Mouse (Mus musculus) midbrain, postnatal 0 days (tissue): ENCODE measurements around the gene Osbpl2. TPM values are rescaled to one million over a fixed set of nuclear protein-coding genes. Genes with fewer than 3 reads are reported as not detected.

Source experiments
- ATAC-seq: fragments of 200-750 bp; cut with Nextera tagmentation; 2 replicates; pipeline ENCODE4 v1.8.0; 2017; ENCODE audit warnings: moderate number of reproducible peaks, mild to moderate bottlenecking, moderate TSS enrichment, moderate library complexity; ENCODE audit not compliant: low FRiP score
- DNase-seq: peaks from one replicate; pipeline ENCODE4 v3.0.0-alpha.2; 2015; ENCODE audit warnings: low spot score
- H3K27ac ChIP-seq: fragments of 300-500 bp; sonication (generic); 2 replicates; pipeline ENCODE4 v1.5.1; 2014; ENCODE audit warnings: low read depth, mild to moderate bottlenecking, low read length, mixed read lengths
- H3K27me3 ChIP-seq: fragments of 300-500 bp; sonication (generic); 2 replicates; pipeline ENCODE4 v1.6.1; 2014; ENCODE audit warnings: low read length, control low read depth, mixed read lengths; ENCODE audit not compliant: insufficient read depth
- H3K36me3 ChIP-seq: fragments of 300-500 bp; sonication (generic); 2 replicates; pipeline ENCODE4 v1.6.1; 2014; ENCODE audit warnings: low read length, control low read depth, mixed read lengths; ENCODE audit not compliant: insufficient read depth
- H3K4me1 ChIP-seq: fragments of 300-500 bp; sonication (generic); 2 replicates; pipeline ENCODE4 v1.6.1; 2014; ENCODE audit warnings: mild to moderate bottlenecking, control low read depth, antibody characterized with exemption, low read length, mixed read lengths; ENCODE audit not compliant: insufficient read depth
- H3K4me2 ChIP-seq: fragments of 300-500 bp; sonication (generic); 2 replicates; pipeline ENCODE4 v1.6.1; 2014; ENCODE audit warnings: low read depth, mild to moderate bottlenecking, low read length, mixed read lengths; ENCODE audit not compliant: poor library complexity, severe bottlenecking
- H3K4me3 ChIP-seq: fragments of 300-500 bp; sonication (generic); 2 replicates; pipeline ENCODE4 v1.5.1; 2014; ENCODE audit warnings: low read depth, mild to moderate bottlenecking, low read length, moderate library complexity
- H3K9ac ChIP-seq: fragments of 300-500 bp; sonication (generic); replicated peaks from 2 replicates; pipeline ENCODE4 v1.6.1; 2014; ENCODE audit warnings: mild to moderate bottlenecking, low read length, moderate library complexity, mixed read lengths; ENCODE audit not compliant: poor library complexity, severe bottlenecking
- H3K9me3 ChIP-seq: fragments of 300-500 bp; sonication (generic); 2 replicates; pipeline ENCODE4 v1.6.1; 2016; ENCODE audit warnings: low read length, control low read depth
- CTCF ChIP-seq: IDR thresholded peaks from 2 replicates; pipeline ENCODE4 v1.5.1; 2016; ENCODE audit warnings: antibody characterized with exemption, mild to moderate bottlenecking
- WGBS: fragments of 180-500 bp; shearing (Covaris S2); extraction: QIAGEN DNeasy Blood & Tissue Kit; methylation state at CpG from one replicate; pipeline ENCODE4 v1.1.7; 2014; 5-methylcytosine and 5-hydroxymethylcytosine counted together
- polyA plus RNA-seq: library from polyadenylated mRNA; unstranded; fragments of >200 nt; fragmentation: Nextera tagmentation; extraction: Ambion mirVana; gene quantifications from 2 replicates; pipeline ENCODE4 v1.2.1, GENCODE M21; 2015
- total RNA-seq: library from RNA; depleted of rRNA; stranded (reverse); fragments of >200 nt; gene quantifications from 2 replicates; pipeline ENCODE4 v1.2.3, GENCODE M21; 2014

Gene Osbpl2
- total and polyA plus RNA-seq, 2 experiments from 2014 or later: 52.6 to 64.9 TPM

DNA sequence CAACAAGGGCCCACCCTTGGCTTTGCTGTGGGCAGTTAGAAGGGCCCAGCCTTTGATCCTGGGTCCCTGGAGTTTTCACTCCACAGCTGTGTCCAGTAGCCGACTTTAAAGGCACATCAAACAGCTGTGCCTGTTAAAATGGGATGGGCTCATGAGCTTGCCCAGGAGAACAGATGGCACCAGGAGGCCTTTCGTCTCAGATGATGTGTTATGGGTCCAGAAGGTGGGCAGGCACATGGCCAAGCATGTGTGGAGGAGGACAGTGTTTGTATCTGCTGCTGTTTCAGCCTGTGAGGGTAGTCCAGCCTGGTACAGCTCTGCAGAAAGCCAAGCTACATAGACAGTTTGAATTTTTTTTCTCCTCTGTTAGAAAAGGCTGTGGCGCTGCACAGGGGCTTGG is 35.7 kb downstream of the Osbpl2 start:
- Histone ChIP-seq H3K4me2 (no peak overlapping the region), H3K4me3 (no peak overlapping the region), H3K4me1 (no peaks in the 10 kb centered on the region), H3K9ac (no peak overlapping the region), H3K9me3 (no peaks in the 10 kb centered on the region), H3K36me3 (peaks cover 74% of the 10 kb centered on the region), H3K27ac (no peak overlapping the region), H3K27me3 (no peaks in the 10 kb centered on the region)
- 74% methylated on average over 3 of the region's 3 CpGs for WGBS
- no peak for TF ChIP-seq CTCF
- ATAC-seq (no peak), DNase-seq (peak; percentile 60)

DNA sequence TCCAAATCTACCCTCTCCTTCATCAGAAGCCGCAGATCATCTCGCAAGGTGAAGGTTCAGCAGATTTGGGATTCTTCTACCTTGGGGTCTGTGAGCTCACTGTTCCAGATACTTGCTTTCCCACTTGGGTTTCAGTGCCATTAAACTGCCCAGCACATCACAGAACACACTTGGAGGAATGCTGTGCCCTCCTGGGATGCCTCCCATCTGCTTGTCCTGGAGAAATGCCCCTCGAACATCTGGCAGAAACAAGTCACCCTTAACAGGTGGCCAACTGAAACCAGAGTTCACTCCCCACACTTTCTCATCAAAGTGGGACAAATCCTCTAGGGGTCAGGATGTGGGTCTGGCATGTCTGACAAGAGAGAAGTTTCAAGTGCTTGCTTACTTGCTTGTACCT is 39.5 kb downstream of the Osbpl2 start:
- Histone ChIP-seq H3K27me3 (no peaks in the 10 kb centered on the region), H3K4me3 (no peak overlapping the region), H3K9ac (no peak overlapping the region), H3K36me3 (peaks cover 75% of the 10 kb centered on the region), H3K4me1 (no peaks in the 10 kb centered on the region), H3K27ac (no peak overlapping the region), H3K4me2 (no peak overlapping the region), H3K9me3 (no peaks in the 10 kb centered on the region)
- ATAC-seq (no peak), DNase-seq (no peak)
- TF ChIP-seq CTCF: no peak
- 89% methylated on average over 3 of the region's 3 CpGs for WGBS

DNA sequence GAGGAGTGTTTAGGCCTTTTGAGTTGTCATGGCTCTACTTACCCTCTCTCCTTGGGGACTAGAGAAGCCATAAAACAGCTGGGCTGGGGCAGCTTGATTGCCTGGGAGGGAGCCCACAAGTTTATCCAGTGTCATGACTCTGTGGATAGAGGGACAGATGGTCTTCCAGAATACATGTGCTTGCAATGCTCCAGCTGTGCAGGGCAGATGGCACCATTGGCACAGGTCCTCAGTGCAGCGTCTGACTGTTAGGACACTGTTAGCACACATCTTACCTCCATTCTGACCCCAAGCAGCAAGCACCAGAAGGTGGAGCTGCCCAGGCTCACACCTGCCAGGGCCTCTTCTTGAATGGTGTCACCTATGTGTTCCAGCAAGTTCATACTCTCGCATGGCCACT is 46.7 kb downstream of the Osbpl2 start:
- Histone ChIP-seq H3K27me3 (no peaks in the 10 kb centered on the region), H3K9ac (no peak overlapping the region), H3K36me3 (peaks cover 30% of the 10 kb centered on the region), H3K4me3 (no peak overlapping the region), H3K4me1 (no peaks in the 10 kb centered on the region), H3K9me3 (no peaks in the 10 kb centered on the region), H3K27ac (no peak overlapping the region), H3K4me2 (no peak overlapping the region)
- 94% methylated on average over 2 of the region's 2 CpGs for WGBS
- DNase-seq: peak; percentile 56
- ATAC-seq: no peak
- no peak for TF ChIP-seq CTCF

DNA sequence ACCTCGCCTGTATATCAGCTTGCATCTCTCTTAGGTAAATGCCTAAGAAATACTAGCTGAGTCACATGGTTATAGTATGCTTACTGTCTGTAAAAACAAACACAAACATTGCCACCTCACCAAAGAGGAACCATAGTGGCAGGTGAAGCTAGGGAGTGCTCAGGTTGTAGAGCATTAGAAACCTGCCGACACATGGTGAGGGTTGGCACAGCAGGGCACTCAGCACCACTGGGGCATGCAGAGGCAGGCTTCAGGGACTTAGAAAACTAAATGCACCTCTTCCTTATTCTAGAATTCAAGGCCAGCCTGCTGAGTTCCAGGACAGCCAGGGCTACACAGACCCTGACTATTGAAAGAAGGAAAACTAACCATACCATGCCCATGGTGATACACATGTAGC is 47.8 kb downstream of the Osbpl2 start:
- Histone ChIP-seq H3K9ac (no peak overlapping the region), H3K9me3 (no peaks in the 10 kb centered on the region), H3K27ac (no peak overlapping the region), H3K4me2 (no peak overlapping the region), H3K36me3 (peaks cover 21% of the 10 kb centered on the region), H3K4me1 (no peaks in the 10 kb centered on the region), H3K27me3 (no peaks in the 10 kb centered on the region), H3K4me3 (no peak overlapping the region)
- TF ChIP-seq CTCF: no peak
- DNase-seq (no peak), ATAC-seq (no peak)
- WGBS: 85% methylated on average over 2 of the region's 2 CpGs

- H3K27me3 ChIP-seq: no peaks in the 10 kb centered on the region
- no peaks in the 10 kb centered on the region for H3K9me3 ChIP-seq
- ATAC-seq (no peak), DNase-seq (no peak)
- WGBS: 84% methylated on average over 11 of the region's 11 CpGs
- peak overlapping the region; percentile 97; the same call in 1 of the 2 replicates for H3K4me3 ChIP-seq
- 0 out of 2 replicates have a peak overlapping the region, but pooled peaks have one; percentile 40 for H3K4me2 ChIP-seq
- H3K9ac ChIP-seq: no peak overlapping the region
- peaks cover 16% of the 10 kb centered on the region for H3K36me3 ChIP-seq
- H3K4me1 ChIP-seq: peaks cover 7% of the 10 kb centered on the region; the same call in 1 of the 2 replicates
- no peak for TF ChIP-seq CTCF
- H3K27ac ChIP-seq: no peak overlapping the region
Observed at GRCm38 (mm10) chr2:180170151-180170805, 51.2 kb downstream of the Osbpl2 start.

DNA sequence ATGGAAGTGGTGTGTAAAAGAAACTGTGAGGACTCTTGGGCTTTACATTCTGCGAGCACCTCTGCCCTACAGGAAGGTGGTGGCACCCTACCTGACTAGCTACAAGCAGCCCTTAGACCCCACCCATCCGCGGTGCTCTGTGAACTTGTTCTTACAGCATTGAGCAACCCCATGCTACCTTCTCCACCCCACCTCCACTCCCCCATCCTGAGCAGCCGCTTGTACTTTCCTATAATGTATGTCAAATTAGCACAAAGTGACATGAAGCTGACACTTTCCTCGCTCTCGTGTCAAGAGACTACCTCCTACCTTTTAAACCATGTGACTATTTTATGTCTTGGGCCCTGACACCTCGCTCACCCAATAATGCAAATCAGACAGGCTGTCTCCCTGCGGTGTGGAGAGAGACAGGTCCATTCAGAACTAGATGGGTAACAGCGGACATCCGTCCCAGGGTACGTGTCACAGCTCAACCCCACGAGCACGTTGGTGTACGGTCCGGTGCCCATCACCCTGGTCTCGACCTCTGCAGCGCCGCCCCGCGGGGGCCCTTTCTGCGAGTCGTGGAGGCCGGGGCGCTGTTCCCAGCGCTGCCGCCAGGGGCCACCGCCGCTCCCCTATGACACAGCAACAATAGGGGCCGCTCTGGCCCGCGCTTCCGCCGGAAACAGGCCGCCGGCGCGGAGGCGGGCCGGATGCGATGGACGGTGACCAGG is 51.9 kb downstream of the Osbpl2 start, which contains the start of gene Adrm1:
Gene Adrm1 (plus strand): TSS at position 680 of the 716 bp plus-strand sequence.
- ATAC-seq (peak; percentile 97), DNase-seq (peak; percentile 97)
- WGBS: 5% methylated on average over 41 of the region's 41 CpGs
- no peaks in the 10 kb centered on the region for H3K27me3 ChIP-seq
- peak within 1 kb of the TSS; percentile 95 for H3K9ac ChIP-seq
- TF ChIP-seq CTCF: peak; percentile 96
- H3K4me2 ChIP-seq: peak within 1 kb of the TSS; percentile 95
- peaks cover 23% of the 10 kb centered on the region for H3K36me3 ChIP-seq
- peak within 1 kb of the TSS; percentile 97 for H3K4me3 ChIP-seq
- no peaks in the 10 kb centered on the region for H3K9me3 ChIP-seq
- H3K4me1 ChIP-seq: peaks cover 7% of the 10 kb centered on the region; the same call in 1 of the 2 replicates
- peak within 1 kb of the TSS; percentile 98 for H3K27ac ChIP-seq
